Mouse (Mus musculus): Measurements from ENCODE around the gene Polr2h. TPM values are rescaled to one million over a fixed set of nuclear protein-coding genes. Genes with fewer than 3 reads are reported as not detected.

The Polr2h gene
- polyA plus RNA-seq, 1 experiment: 11.0 TPM

GRCm38 (mm10) chr16:20739845-20740244 lies 22.4 kb downstream of the Polr2h start:
- TF ChIP-seq POLR2A (IDR thresholded peaks at IDR 0.05; ENCODE audit: control insufficient read depth, low read depth, low read length) (no peak), CTCF (IDR thresholded peaks at IDR 0.05; ENCODE audit: control insufficient read depth, insufficient read depth, insufficient replicate concordance, low read depth, low read length) (no peak)

GRCm38 (mm10) chr16:20746641-20747040 lies 29.2 kb downstream of the Polr2h start:
- TF ChIP-seq CTCF (IDR thresholded peaks at IDR 0.05; ENCODE audit: control insufficient read depth, insufficient read depth, insufficient replicate concordance, low read depth, low read length): no peak
- Histone ChIP-seq H3K4me3 (ENCODE audit: control insufficient read depth, low read depth, low read length) (peak overlapping the region; percentile 29; the same call in 1 of the 2 replicates), H3K27ac (ENCODE audit: control insufficient read depth, insufficient read depth, low read depth, low read length) (peak overlapping the region; percentile 49; the same call in 1 of the 2 replicates), H3K4me1 (ENCODE audit: control insufficient read depth, insufficient read depth, low read length) (no peaks in the 10 kb centered on the region), H3K27me3 (ENCODE audit: control insufficient read depth, insufficient read depth, low read length) (no peaks in the 10 kb centered on the region), H3K36me3 (ENCODE audit: control insufficient read depth, insufficient read depth, low read length) (no peaks in the 10 kb centered on the region)

More at GRCm38 (mm10) chr16:20739845-20740244, 22.4 kb downstream of the Polr2h start:
- H3K27me3 ChIP-seq (ENCODE audit: control insufficient read depth, insufficient read depth, low read length): no peaks in the 10 kb centered on the region
- no peaks in the 10 kb centered on the region for H3K4me1 ChIP-seq (ENCODE audit: control insufficient read depth, insufficient read depth, low read length)
- no peak overlapping the region for H3K27ac ChIP-seq (ENCODE audit: control insufficient read depth, insufficient read depth, low read depth, low read length)
- H3K36me3 ChIP-seq (ENCODE audit: control insufficient read depth, insufficient read depth, low read length): no peaks in the 10 kb centered on the region
- no peak overlapping the region for H3K4me3 ChIP-seq (ENCODE audit: control insufficient read depth, low read depth, low read length)

GRCm38 (mm10) chr16:20750518-20750917 lies 33.1 kb downstream of the Polr2h start:
- H3K4me1 ChIP-seq (ENCODE audit: control insufficient read depth, insufficient read depth, low read length): no peaks in the 10 kb centered on the region
- TF ChIP-seq CTCF (IDR thresholded peaks at IDR 0.05; ENCODE audit: control insufficient read depth, insufficient read depth, insufficient replicate concordance, low read depth, low read length) (no peak), POLR2A (IDR thresholded peaks at IDR 0.05; ENCODE audit: control insufficient read depth, low read depth, low read length) (no peak)
- no peak overlapping the region for H3K27ac ChIP-seq (ENCODE audit: control insufficient read depth, insufficient read depth, low read depth, low read length)
- no peak overlapping the region for H3K4me3 ChIP-seq (ENCODE audit: control insufficient read depth, low read depth, low read length)
- no peaks in the 10 kb centered on the region for H3K36me3 ChIP-seq (ENCODE audit: control insufficient read depth, insufficient read depth, low read length)
- no peaks in the 10 kb centered on the region for H3K27me3 ChIP-seq (ENCODE audit: control insufficient read depth, insufficient read depth, low read length)

GRCm38 (mm10) chr16:20756052-20756451 lies 38.6 kb downstream of the Polr2h start:
- no peak overlapping the region for H3K4me3 ChIP-seq (ENCODE audit: control insufficient read depth, low read depth, low read length)
- H3K36me3 ChIP-seq (ENCODE audit: control insufficient read depth, insufficient read depth, low read length): no peaks in the 10 kb centered on the region
- TF ChIP-seq CTCF (IDR thresholded peaks at IDR 0.05; ENCODE audit: control insufficient read depth, insufficient read depth, insufficient replicate concordance, low read depth, low read length) (no peak), POLR2A (IDR thresholded peaks at IDR 0.05; ENCODE audit: control insufficient read depth, low read depth, low read length) (no peak)
- no peaks in the 10 kb centered on the region for H3K27me3 ChIP-seq (ENCODE audit: control insufficient read depth, insufficient read depth, low read length)
- no peak overlapping the region for H3K27ac ChIP-seq (ENCODE audit: control insufficient read depth, insufficient read depth, low read depth, low read length)
- no peaks in the 10 kb centered on the region for H3K4me1 ChIP-seq (ENCODE audit: control insufficient read depth, insufficient read depth, low read length)

- H3K4me1 ChIP-seq (ENCODE audit: control insufficient read depth, insufficient read depth, low read length): no peaks in the 10 kb centered on the region
- TF ChIP-seq POLR2A (IDR thresholded peaks at IDR 0.05; ENCODE audit: control insufficient read depth, low read depth, low read length) (no peak), CTCF (IDR thresholded peaks at IDR 0.05; ENCODE audit: control insufficient read depth, insufficient read depth, insufficient replicate concordance, low read depth, low read length) (no peak)
Observed at GRCm38 (mm10) chr16:20757385-20757784, 39.9 kb downstream of the Polr2h start.

GRCm38 (mm10) chr16:20761681-20762080 lies 44.2 kb downstream of the Polr2h start:
- Histone ChIP-seq H3K27me3 (ENCODE audit: control insufficient read depth, insufficient read depth, low read length) (no peaks in the 10 kb centered on the region), H3K4me1 (ENCODE audit: control insufficient read depth, insufficient read depth, low read length) (no peaks in the 10 kb centered on the region; the same call in 1 of the 2 replicates), H3K36me3 (ENCODE audit: control insufficient read depth, insufficient read depth, low read length) (no peaks in the 10 kb centered on the region), H3K4me3 (ENCODE audit: control insufficient read depth, low read depth, low read length) (no peak overlapping the region), H3K27ac (ENCODE audit: control insufficient read depth, insufficient read depth, low read depth, low read length) (no peak overlapping the region)
- TF ChIP-seq POLR2A (IDR thresholded peaks at IDR 0.05; ENCODE audit: control insufficient read depth, low read depth, low read length) (no peak), CTCF (IDR thresholded peaks at IDR 0.05; ENCODE audit: control insufficient read depth, insufficient read depth, insufficient replicate concordance, low read depth, low read length) (no peak)

More at GRCm38 (mm10) chr16:20757385-20757784, 39.9 kb downstream of the Polr2h start:
- Histone ChIP-seq H3K27ac (ENCODE audit: control insufficient read depth, insufficient read depth, low read depth, low read length) (no peak overlapping the region), H3K36me3 (ENCODE audit: control insufficient read depth, insufficient read depth, low read length) (no peaks in the 10 kb centered on the region), H3K4me3 (ENCODE audit: control insufficient read depth, low read depth, low read length) (no peak overlapping the region; the same call in 1 of the 2 replicates), H3K27me3 (ENCODE audit: control insufficient read depth, insufficient read depth, low read length) (no peaks in the 10 kb centered on the region)

- H3K36me3 ChIP-seq (ENCODE audit: control insufficient read depth, insufficient read depth, low read length): no peaks in the 10 kb centered on the region
- H3K27ac ChIP-seq (ENCODE audit: control insufficient read depth, insufficient read depth, low read depth, low read length): no peak overlapping the region
- no peaks in the 10 kb centered on the region; the same call in 1 of the 2 replicates for H3K4me1 ChIP-seq (ENCODE audit: control insufficient read depth, insufficient read depth, low read length)
- no peak overlapping the region for H3K4me3 ChIP-seq (ENCODE audit: control insufficient read depth, low read depth, low read length)
- H3K27me3 ChIP-seq (ENCODE audit: control insufficient read depth, insufficient read depth, low read length): no peaks in the 10 kb centered on the region
- TF ChIP-seq POLR2A (IDR thresholded peaks at IDR 0.05; ENCODE audit: control insufficient read depth, low read depth, low read length) (no peak), CTCF (IDR thresholded peaks at IDR 0.05; ENCODE audit: control insufficient read depth, insufficient read depth, insufficient replicate concordance, low read depth, low read length) (peak; percentile 59; the same call in 1 of the 2 replicates)
Observed at GRCm38 (mm10) chr16:20765244-20765643, 47.8 kb downstream of the Polr2h start.

Other genes starting within 250 kb of the Polr2h start
- 38.7 and 41.8 TPM in 2 replicates for gene Eif2b5, start 218.8 kb upstream of the Polr2h start, polyA plus RNA-seq (2012; rRNA removed)
- gene Dvl3, start 200.7 kb upstream of the Polr2h start, polyA plus RNA-seq (2012; rRNA removed): 10.2 and 11.6 TPM in 2 replicates
- 112 and 119 TPM in 2 replicates for gene Ap2m1, start 182.2 kb upstream of the Polr2h start, polyA plus RNA-seq (2012; rRNA removed)
- 77.2 and 83.0 TPM in 2 replicates for gene Abcf3, start 169.1 kb upstream of the Polr2h start, polyA plus RNA-seq (2012; rRNA removed)
- 0.09 and 0.13 TPM in 2 replicates for gene Vwa5b2, start 128.2 kb upstream of the Polr2h start, polyA plus RNA-seq (2012; rRNA removed)
- 5.1 and 5.4 TPM in 2 replicates for gene Eef1akmt4, start 106.1 kb upstream of the Polr2h start, polyA plus RNA-seq (2012; rRNA removed)
- gene Gm49333, start 106.1 kb upstream of the Polr2h start, polyA plus RNA-seq (2012; rRNA removed): 0.11 and 0.15 TPM in 2 replicates
- 18.8 and 22.5 TPM in 2 replicates for gene Alg3, start 105.9 kb upstream of the Polr2h start, polyA plus RNA-seq (2012; rRNA removed)
- 21.5 and 22.1 TPM in 2 replicates for gene Camk2n2, start 96.4 kb upstream of the Polr2h start, polyA plus RNA-seq (2012; rRNA removed)
- gene Ece2, start 87.8 kb upstream of the Polr2h start, polyA plus RNA-seq (2012; rRNA removed): 0.35 and 0.41 TPM in 2 replicates
- gene Psmd2, start 66.0 kb upstream of the Polr2h start, polyA plus RNA-seq (2012; rRNA removed): 241 and 287 TPM in 2 replicates
- gene Eif4g1, start 49.4 kb upstream of the Polr2h start, polyA plus RNA-seq (2012; rRNA removed): 251 and 267 TPM in 2 replicates
- 102 and 116 TPM in 2 replicates for gene Fam131a, start 24.4 kb upstream of the Polr2h start, polyA plus RNA-seq (2012; rRNA removed)
- 68.6 and 77.2 TPM in 2 replicates for gene Clcn2, start 81 bp downstream of the Polr2h start, polyA plus RNA-seq (2012; rRNA removed)
- gene Chrd, start 15.5 kb downstream of the Polr2h start, polyA plus RNA-seq (2012; rRNA removed): 1.6 and 2.9 TPM in 2 replicates
- gene Thpo, start 16.8 kb downstream of the Polr2h start, polyA plus RNA-seq (2012; rRNA removed): 0.22 and 0.53 TPM in 2 replicates

Data from testis, adult 2 months (tissue).